Mouse (Mus musculus) urinary bladder, adult 18-20 months (tissue): ENCODE data around the gene Ttc34.

Source experiments
- DNase-seq, 2 experiments: peaks; one replicate each; pipeline ENCODE4 v3.0.0; 2022; ENCODE audit warnings: low spot score in 2 of 2, mixed read lengths in 2 of 2

Ttc34 gene

GRCm38 (mm10) chr4:154837170-154837569 lies at the start of gene Ttc34:
Gene Ttc34, plus strand, starts transcription at chr4:154837459.
- peak; percentile 62 to 71 for DNase-seq

GRCm38 (mm10) chr4:154787960-154788702 lies 49.1 kb upstream of the Ttc34 start:
- DNase-seq: no peak

GRCm38 (mm10) chr4:154791894-154792293 lies 45.4 kb upstream of the Ttc34 start:
- DNase-seq: no peak

GRCm38 (mm10) chr4:154793499-154793898 lies 43.8 kb upstream of the Ttc34 start:
- no peak for DNase-seq

GRCm38 (mm10) chr4:154797834-154798233 lies 39.4 kb upstream of the Ttc34 start:
- no peak for DNase-seq

- no peak for DNase-seq
Observed at GRCm38 (mm10) chr4:154800543-154800942, 36.7 kb upstream of the Ttc34 start.

GRCm38 (mm10) chr4:154802210-154802609 lies 35.0 kb upstream of the Ttc34 start:
- no peak for DNase-seq

GRCm38 (mm10) chr4:154825662-154826061 lies 11.6 kb upstream of the Ttc34 start:
- DNase-seq: peak in 1 of 2 experiments; percentile 23

- no peak for DNase-seq
Observed at GRCm38 (mm10) chr4:154826224-154826623, 11.0 kb upstream of the Ttc34 start.

GRCm38 (mm10) chr4:154827181-154827580 lies 10.1 kb upstream of the Ttc34 start:
- no peak for DNase-seq

GRCm38 (mm10) chr4:154827861-154828610 lies 9.2 kb upstream of the Ttc34 start:
- no peak for DNase-seq

GRCm38 (mm10) chr4:154831915-154832573 lies 5.2 kb upstream of the Ttc34 start:
- no peak for DNase-seq

- DNase-seq: no peak
Observed at GRCm38 (mm10) chr4:154836183-154836915, 910 bp upstream of the Ttc34 start.

- no peak for DNase-seq
Observed at GRCm38 (mm10) chr4:154838741-154839140, 1.5 kb downstream of the Ttc34 start.

GRCm38 (mm10) chr4:154839406-154839805 lies 2.1 kb downstream of the Ttc34 start:
- no peak for DNase-seq

- no peak for DNase-seq
Observed at GRCm38 (mm10) chr4:154852696-154853095, 15.4 kb downstream of the Ttc34 start.

- DNase-seq: no peak
Observed at GRCm38 (mm10) chr4:154853881-154854280, 16.6 kb downstream of the Ttc34 start.

- DNase-seq: no peak
Observed at GRCm38 (mm10) chr4:154854676-154855345, 17.6 kb downstream of the Ttc34 start.

- peak; percentile 59 to 65 for DNase-seq
Observed at GRCm38 (mm10) chr4:154855721-154856479, 18.6 kb downstream of the Ttc34 start.

GRCm38 (mm10) chr4:154856480-154856837 lies 19.2 kb downstream of the Ttc34 start:
- DNase-seq: no peak

- no peak for DNase-seq
Observed at GRCm38 (mm10) chr4:154856882-154857281, 19.6 kb downstream of the Ttc34 start.
